Mouse (Mus musculus) macrophage (primary cell): ENCODE results near the gene Nrcam. TPM values are rescaled to one million over a fixed set of nuclear protein-coding genes. Genes with fewer than 3 reads are reported as not detected.
"Not testable (repeated sequence)": the region's sequence is repeated elsewhere in the genome, so short reads cannot be mapped to it uniquely, and the experiment has no call there.

Experiments used
- H3K27ac ChIP-seq: fragments of 350-480 bp; formaldehyde crosslinking; 2 replicates; pipeline ENCODE4 v1.9.0; 2021
- H3K36me3 ChIP-seq: fragments of 350-480 bp; formaldehyde crosslinking; 2 replicates; pipeline ENCODE4 v1.9.0; 2021; ENCODE audit errors: inconsistent target
- H3K4me3 ChIP-seq: fragments of 350-480 bp; formaldehyde crosslinking; 2 replicates; pipeline ENCODE4 v1.9.0; 2021; ENCODE audit errors: inconsistent target
- H3K79me2 ChIP-seq: fragments of 350-480 bp; formaldehyde crosslinking; 2 replicates; pipeline ENCODE4 v1.9.0; 2021; ENCODE audit errors: inconsistent target
- WGBS: methylation state at CpG from one replicate; pipeline ENCODE4 v1.1.7; 2026; ENCODE audit warnings: inconsistent platforms; ENCODE audit not compliant: missing documents; 5-methylcytosine and 5-hydroxymethylcytosine counted together
- polyA plus RNA-seq: library from polyadenylated mRNA; stranded (reverse); fragments of 250-400 nt; gene quantifications from 3 replicates; pipeline ENCODE4 v1.2.4, GENCODE M21; 2018; ENCODE audit warnings: inconsistent platforms
- total RNA-seq, 78 experiments: library from RNA; depleted of rRNA; stranded (reverse); fragments of 250-400 nt; gene quantifications; 1 replicate in 9 of 78; 2 replicates in 24 of 78; 3 replicates in 43 of 78; 4 replicates in 2 of 78; pipeline ENCODE4 v1.2.4; 2018; ENCODE audit warnings: inconsistent platforms in 56 of 78

Gene Nrcam
- 10 to 100 TPM in 11 of 26 experiments, 1 to 10 TPM in 15; 1.1 to 22.6 (median 4.9) TPM for total RNA-seq (2018; cell fraction: chromatin; rRNA removed)
- 10 to 100 TPM in 1 of 26 experiments, 1 to 10 TPM in 13, under 1 TPM in 12; 0.24 to 11.2 (median 2.8) TPM for total RNA-seq (2018; cell fraction: cytosol; rRNA removed)
- 10 to 100 TPM in 7 of 26 experiments, 1 to 10 TPM in 18, under 1 TPM in 1; 0.85 to 16.5 (median 5.4) TPM for total RNA-seq (2018; cell fraction: nucleus; rRNA removed)
- polyA plus RNA-seq, result 3.0 to 9.9 TPM (median 4.8 TPM) in 3 replicates

GRCm38 (mm10) chr12:44328381-44329315 is at the start of gene Nrcam:
Nrcam (plus strand) TSS chr12:44328885.
- Histone ChIP-seq H3K79me2 (no peaks in the 10 kb centered on the region), H3K4me3 (peak within 1 kb of the TSS; percentile 18; the same call in 1 of the 2 replicates), H3K27ac (no peak within 1 kb of the TSS), H3K36me3 (no peaks in the 10 kb centered on the region)
- 8% methylated on average over 73 of the region's 74 CpGs for WGBS

DNA sequence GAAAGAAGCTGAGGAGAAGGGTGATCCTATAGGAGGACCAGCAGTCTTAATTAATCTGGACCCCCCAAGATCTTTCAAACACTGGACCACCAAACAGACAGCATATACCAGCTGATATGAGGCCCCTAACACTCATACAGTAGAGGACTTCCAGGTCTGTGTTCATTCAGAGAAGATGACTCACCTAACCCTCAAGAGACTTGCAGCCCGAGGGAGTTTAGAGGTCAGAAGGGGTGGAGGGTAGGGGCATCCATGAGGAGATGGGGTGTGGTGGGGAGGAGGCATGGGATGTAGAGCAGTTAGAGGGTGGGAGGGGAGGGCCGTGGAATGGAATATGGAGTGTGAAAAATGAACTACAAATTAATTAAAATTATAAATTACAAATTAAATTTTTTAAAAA is 48.5 kb upstream of the Nrcam start:
- Histone ChIP-seq H3K79me2 (peaks cover 71% of the 10 kb centered on the region), H3K36me3 (peaks cover 15% of the 10 kb centered on the region; the same call in 1 of the 2 replicates)
- not testable (repeated sequence) for H3K27ac ChIP-seq, H3K4me3 ChIP-seq
- WGBS, result 80% methylated on average over 1 of the region's 2 CpGs

DNA sequence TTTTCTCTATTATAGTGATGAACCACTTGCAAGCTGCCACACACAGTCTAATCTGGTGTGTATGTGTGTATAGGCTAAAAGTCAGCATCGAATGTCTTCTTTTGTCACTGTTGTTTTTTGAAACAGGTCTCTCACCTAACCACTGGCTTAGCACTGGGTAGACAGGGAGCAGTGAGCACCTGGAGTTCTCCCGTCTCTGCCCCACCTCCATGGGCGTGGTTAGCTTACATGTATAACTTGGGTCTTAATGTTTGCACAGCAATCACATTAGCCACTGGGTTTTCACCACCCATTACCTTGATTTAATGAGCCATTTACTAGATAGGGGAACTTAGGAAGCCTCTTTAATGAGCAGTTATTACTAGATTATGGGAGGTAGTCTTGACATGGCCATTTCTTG is 47.2 kb upstream of the Nrcam start:
- Histone ChIP-seq H3K4me3 (no peak overlapping the region), H3K36me3 (peaks cover 15% of the 10 kb centered on the region; the same call in 1 of the 2 replicates), H3K27ac (no peak overlapping the region), H3K79me2 (peaks cover 57% of the 10 kb centered on the region)
- 91% methylated on average over 3 of the region's 3 CpGs for WGBS

DNA sequence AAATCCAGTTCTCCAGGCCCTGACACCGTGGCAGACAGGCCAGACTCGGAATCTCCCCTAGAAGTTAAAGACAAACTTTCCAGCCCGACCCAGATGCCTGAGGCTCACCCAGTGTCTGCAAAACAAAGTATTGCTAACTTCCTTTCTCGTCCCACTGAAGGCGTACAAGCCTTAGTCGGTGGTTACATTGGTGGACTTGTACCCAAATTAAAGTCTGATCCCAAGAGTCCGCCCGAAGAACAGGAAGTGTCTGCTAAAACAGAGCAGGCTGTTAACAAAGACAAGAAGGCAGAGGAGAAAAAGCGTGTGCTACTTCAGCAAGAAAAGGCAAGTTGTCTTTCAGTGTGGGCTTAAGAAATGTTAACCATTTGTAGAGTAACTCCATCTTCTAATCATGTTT is 45.3 kb upstream of the Nrcam start:
- WGBS, result 40% methylated on average over 9 of the region's 9 CpGs
- Histone ChIP-seq H3K4me3 (no peak overlapping the region), H3K27ac (no peak overlapping the region), H3K79me2 (peaks cover 39% of the 10 kb centered on the region), H3K36me3 (peaks cover 15% of the 10 kb centered on the region; the same call in 1 of the 2 replicates)

DNA sequence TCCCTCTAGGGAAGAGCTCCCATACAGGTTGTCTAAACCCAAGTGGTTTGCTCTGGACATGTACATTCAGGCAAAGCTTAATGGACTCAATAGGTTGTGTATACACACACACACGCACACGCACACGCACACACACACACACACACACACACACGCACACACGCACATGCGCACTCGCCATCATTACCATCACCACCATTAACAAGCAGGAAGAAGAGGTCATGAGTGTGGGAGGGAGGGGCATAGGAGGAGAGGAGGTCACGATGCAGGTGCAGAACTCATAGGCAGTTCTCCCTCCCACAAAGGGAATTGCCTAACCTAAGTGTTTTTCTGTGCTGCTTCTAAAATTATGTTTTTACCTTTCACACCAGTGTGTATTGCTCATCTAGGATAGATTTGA is 41.7 kb upstream of the Nrcam start:
- Histone ChIP-seq H3K79me2 (peaks cover 3% of the 10 kb centered on the region; the same call in 1 of the 2 replicates), H3K27ac (no peak overlapping the region), H3K36me3 (peaks cover 25% of the 10 kb centered on the region), H3K4me3 (no peak overlapping the region)
- 94% methylated on average over 4 of the region's 8 CpGs for WGBS

GRCm38 (mm10) chr12:44292281-44292680 is 36.4 kb upstream of the Nrcam start:
- H3K4me3 ChIP-seq, result no peak overlapping the region
- no peak overlapping the region for H3K27ac ChIP-seq
- H3K79me2 ChIP-seq, result no peaks in the 10 kb centered on the region
- peaks cover 20% of the 10 kb centered on the region for H3K36me3 ChIP-seq

GRCm38 (mm10) chr12:44300793-44301192 is 27.9 kb upstream of the Nrcam start:
- H3K4me3 ChIP-seq, result no peak overlapping the region
- no peak overlapping the region for H3K27ac ChIP-seq
- H3K36me3 ChIP-seq, result peaks cover 30% of the 10 kb centered on the region; the same call in 1 of the 2 replicates
- H3K79me2 ChIP-seq, result no peaks in the 10 kb centered on the region

DNA sequence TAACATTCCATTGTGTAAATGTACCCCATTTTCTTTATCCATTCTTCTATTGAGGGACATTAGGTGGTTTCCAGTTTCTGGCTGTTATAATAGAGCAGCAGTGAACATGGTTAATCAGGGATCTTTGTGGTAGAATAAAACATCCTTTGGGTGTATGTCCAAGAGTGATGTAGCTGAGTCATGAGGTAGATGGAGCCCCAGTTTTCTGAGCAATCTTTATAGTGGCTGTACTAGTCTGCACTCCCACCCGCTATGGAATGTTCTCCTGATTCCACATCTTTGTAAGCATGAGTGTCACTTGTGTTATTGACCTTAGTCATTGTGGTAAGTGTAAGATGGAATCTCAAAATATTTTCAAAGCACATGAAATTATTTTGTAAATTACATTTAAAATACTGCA is 24.7 kb upstream of the Nrcam start:
- Histone ChIP-seq H3K79me2 (no peaks in the 10 kb centered on the region), H3K27ac (no peak overlapping the region), H3K36me3 (peaks cover 27% of the 10 kb centered on the region; the same call in 1 of the 2 replicates), H3K4me3 (no peak overlapping the region)
- WGBS, result 88% methylated on average over 1 of the region's 1 CpGs

DNA sequence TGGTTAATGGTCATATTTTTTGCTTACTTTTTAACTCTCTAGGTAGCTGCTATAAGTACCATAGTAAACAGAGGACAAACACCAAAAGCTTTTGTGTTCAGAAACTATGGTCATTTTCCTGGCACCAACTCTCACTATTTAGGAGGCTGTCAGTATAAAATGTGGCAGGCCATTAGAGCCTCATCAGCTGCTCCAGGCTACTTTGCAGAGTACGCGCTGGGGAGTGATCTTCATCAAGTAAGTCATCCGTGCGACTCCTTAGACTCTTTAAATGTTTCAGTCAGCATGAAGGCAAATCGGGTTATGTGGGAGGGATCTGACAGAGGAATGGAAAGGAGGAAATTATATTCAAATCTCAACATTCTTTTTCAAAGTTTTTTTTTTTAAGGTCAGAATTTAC is 23.8 kb upstream of the Nrcam start:
- WGBS, result 95% methylated on average over 5 of the region's 5 CpGs
- no peak overlapping the region for H3K4me3 ChIP-seq
- peaks cover 35% of the 10 kb centered on the region; the same call in 1 of the 2 replicates for H3K36me3 ChIP-seq
- H3K79me2 ChIP-seq, result no peaks in the 10 kb centered on the region
- H3K27ac ChIP-seq, result no peak overlapping the region

DNA sequence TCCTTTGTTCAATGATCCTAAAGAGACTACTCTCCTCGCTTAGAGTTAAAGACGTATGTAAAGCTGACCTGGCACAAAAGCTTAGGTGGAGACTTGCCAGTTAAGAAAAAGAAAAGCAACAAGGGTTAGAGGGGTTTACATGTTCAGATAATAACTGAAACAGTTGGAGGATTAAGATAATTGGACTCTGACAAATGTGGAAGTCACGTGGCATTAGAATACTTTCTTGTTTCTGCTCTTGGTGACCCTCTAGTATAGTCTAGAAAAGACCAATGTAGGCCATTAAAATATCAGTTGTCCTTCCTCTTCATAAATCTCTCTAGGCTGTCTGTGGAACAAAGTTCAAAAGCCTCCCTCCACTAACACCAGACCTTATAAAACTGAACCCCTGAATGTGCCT is 20.5 kb upstream of the Nrcam start:
- no peak overlapping the region for H3K4me3 ChIP-seq
- no peak overlapping the region for H3K27ac ChIP-seq
- H3K36me3 ChIP-seq, result peaks cover 31% of the 10 kb centered on the region
- WGBS, result 100% methylated on average over 3 of the region's 3 CpGs
- H3K79me2 ChIP-seq, result no peaks in the 10 kb centered on the region

DNA sequence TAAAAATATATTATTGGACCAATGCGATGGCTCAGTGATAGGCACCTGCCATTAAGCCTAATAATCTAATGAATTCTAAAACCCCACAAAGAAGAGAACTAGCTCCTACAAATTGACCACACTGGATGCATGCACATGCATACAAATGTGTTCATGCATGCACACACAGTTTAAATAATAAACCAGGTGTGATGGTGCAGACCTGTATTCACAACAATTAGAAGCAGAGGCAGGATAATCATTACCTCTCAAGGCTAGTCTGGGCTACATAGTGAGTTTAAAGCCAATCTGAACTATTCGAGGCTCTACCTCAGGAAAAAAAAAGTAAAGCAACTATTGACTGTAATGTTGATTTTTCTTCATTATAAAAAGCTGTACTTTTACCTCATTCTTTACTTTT is 13.5 kb upstream of the Nrcam start:
- 88% methylated on average over 1 of the region's 2 CpGs for WGBS

GRCm38 (mm10) chr12:44325091-44325490 is 3.6 kb upstream of the Nrcam start:
- H3K79me2 ChIP-seq, result no peaks in the 10 kb centered on the region
- H3K4me3 ChIP-seq, result no peak overlapping the region
- no peaks in the 10 kb centered on the region for H3K36me3 ChIP-seq
- H3K27ac ChIP-seq, result no peak overlapping the region

More for the DNA sequence above, 13.5 kb upstream of the Nrcam start:
- H3K4me3 ChIP-seq, result no peak overlapping the region
- H3K79me2 ChIP-seq, result no peaks in the 10 kb centered on the region
- peaks cover 18% of the 10 kb centered on the region; the same call in 1 of the 2 replicates for H3K36me3 ChIP-seq
- H3K27ac ChIP-seq, result no peak overlapping the region

DNA sequence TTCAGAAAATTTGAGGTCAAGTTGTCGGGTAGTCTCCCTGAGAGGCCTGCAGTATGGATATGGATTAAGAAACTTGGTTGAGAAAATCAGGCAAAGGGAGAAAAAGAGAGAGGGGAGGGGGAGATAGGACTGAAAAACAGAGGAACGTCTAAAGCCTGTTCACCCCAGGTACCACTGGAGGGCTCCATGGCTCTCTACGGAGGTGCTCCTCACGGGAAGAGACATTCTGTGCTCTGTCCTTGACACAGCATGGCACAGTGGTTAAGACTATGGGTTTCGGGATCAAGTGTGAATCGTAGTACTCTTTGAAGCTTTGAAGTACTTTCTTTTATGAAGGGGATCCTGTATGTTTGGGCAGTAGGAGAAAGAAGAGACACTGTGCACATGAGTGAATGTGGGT is 1.2 kb upstream of the Nrcam start:
- Histone ChIP-seq H3K36me3 (no peaks in the 10 kb centered on the region), H3K79me2 (no peaks in the 10 kb centered on the region), H3K4me3 (no peak overlapping the region), H3K27ac (no peak overlapping the region)
- WGBS, result 70% methylated on average over 6 of the region's 6 CpGs

- no peaks in the 10 kb centered on the region for H3K79me2 ChIP-seq
- 2% methylated on average over 50 of the region's 61 CpGs for WGBS
- peak overlapping the region; percentile 18; the same call in 1 of the 2 replicates for H3K4me3 ChIP-seq
- no peak overlapping the region for H3K27ac ChIP-seq
- no peaks in the 10 kb centered on the region for H3K36me3 ChIP-seq
These were observed 881 bp downstream of the Nrcam start for GRCm38 (mm10) chr12:44329316-44330215.
